Mouse (Mus musculus) embryonic facial prominence, embryonic 11.5 days (tissue): ENCODE results near the gene Fos. TPM values are rescaled to one million over a fixed set of nuclear protein-coding genes. Genes with fewer than 3 reads are reported as not detected.

Experiments
- ATAC-seq: fragments of 200-750 bp; cut with Nextera tagmentation; replicated peaks from 2 replicates; pipeline ENCODE4 v1.8.0; 2017; ENCODE audit warnings: low read depth; ENCODE audit not compliant: insufficient number of reproducible peaks, low FRiP score, low TSS enrichment
- DNase-seq: peaks from one replicate; pipeline ENCODE4 v3.0.0-alpha.2; 2015; ENCODE audit warnings: low spot score
- H3K27ac ChIP-seq: fragments of 300-500 bp; sonication (generic); replicated peaks from 2 replicates; pipeline ENCODE4 v1.5.1; 2014; ENCODE audit warnings: mild to moderate bottlenecking, low read depth, low read length, control low read depth
- H3K27me3 ChIP-seq: fragments of 300-500 bp; sonication (generic); 2 replicates; pipeline ENCODE4 v1.6.1; 2014; ENCODE audit warnings: mild to moderate bottlenecking, low read length, moderate library complexity, mixed read lengths; ENCODE audit not compliant: control insufficient read depth, insufficient read depth
- H3K36me3 ChIP-seq: fragments of 300-500 bp; sonication (generic); replicated peaks from 2 replicates; pipeline ENCODE4 v1.6.1; 2014; ENCODE audit warnings: low read depth, mild to moderate bottlenecking, low read length, moderate library complexity, mixed read lengths; ENCODE audit not compliant: control insufficient read depth, insufficient read depth
- H3K4me1 ChIP-seq: fragments of 300-500 bp; sonication (generic); 2 replicates; pipeline ENCODE4 v1.6.1; 2014; ENCODE audit warnings: low read length, mixed read lengths; ENCODE audit not compliant: control insufficient read depth, insufficient read depth
- H3K4me2 ChIP-seq: fragments of 300-500 bp; sonication (generic); 2 replicates; pipeline ENCODE4 v1.6.1; 2014; ENCODE audit warnings: low read depth, mild to moderate bottlenecking, control low read depth, low read length, moderate library complexity
- H3K4me3 ChIP-seq: fragments of 300-500 bp; sonication (generic); 2 replicates; pipeline ENCODE4 v1.5.1; 2014; ENCODE audit warnings: low read depth, low read length, control low read depth
- H3K9ac ChIP-seq: fragments of 300-500 bp; sonication (generic); replicated peaks from 2 replicates; pipeline ENCODE4 v1.6.1; 2014; ENCODE audit warnings: mild to moderate bottlenecking, control low read depth, low read length
- H3K9me3 ChIP-seq: fragments of 300-500 bp; sonication (generic); replicated peaks from 2 replicates; pipeline ENCODE4 v1.6.1; 2016; ENCODE audit warnings: mild to moderate bottlenecking, low read length, inconsistent platforms, mixed read lengths; ENCODE audit not compliant: control insufficient read depth
- WGBS: fragments of 180-500 bp; shearing (Covaris S2); extraction: QIAGEN DNeasy Blood & Tissue Kit; methylation state at CpG from one replicate; pipeline ENCODE4 v1.1.7; 2014; 5-methylcytosine and 5-hydroxymethylcytosine counted together
- polyA plus RNA-seq: library from polyadenylated mRNA; unstranded; fragments of >200 nt; fragmentation: Nextera tagmentation; extraction: Ambion mirVana; gene quantifications from 2 replicates; pipeline ENCODE4 v1.2.1, GENCODE M21; 2014

The Fos gene
- polyA plus RNA-seq, 1 experiment from 2014 or later, result 1.1 TPM

DNA sequence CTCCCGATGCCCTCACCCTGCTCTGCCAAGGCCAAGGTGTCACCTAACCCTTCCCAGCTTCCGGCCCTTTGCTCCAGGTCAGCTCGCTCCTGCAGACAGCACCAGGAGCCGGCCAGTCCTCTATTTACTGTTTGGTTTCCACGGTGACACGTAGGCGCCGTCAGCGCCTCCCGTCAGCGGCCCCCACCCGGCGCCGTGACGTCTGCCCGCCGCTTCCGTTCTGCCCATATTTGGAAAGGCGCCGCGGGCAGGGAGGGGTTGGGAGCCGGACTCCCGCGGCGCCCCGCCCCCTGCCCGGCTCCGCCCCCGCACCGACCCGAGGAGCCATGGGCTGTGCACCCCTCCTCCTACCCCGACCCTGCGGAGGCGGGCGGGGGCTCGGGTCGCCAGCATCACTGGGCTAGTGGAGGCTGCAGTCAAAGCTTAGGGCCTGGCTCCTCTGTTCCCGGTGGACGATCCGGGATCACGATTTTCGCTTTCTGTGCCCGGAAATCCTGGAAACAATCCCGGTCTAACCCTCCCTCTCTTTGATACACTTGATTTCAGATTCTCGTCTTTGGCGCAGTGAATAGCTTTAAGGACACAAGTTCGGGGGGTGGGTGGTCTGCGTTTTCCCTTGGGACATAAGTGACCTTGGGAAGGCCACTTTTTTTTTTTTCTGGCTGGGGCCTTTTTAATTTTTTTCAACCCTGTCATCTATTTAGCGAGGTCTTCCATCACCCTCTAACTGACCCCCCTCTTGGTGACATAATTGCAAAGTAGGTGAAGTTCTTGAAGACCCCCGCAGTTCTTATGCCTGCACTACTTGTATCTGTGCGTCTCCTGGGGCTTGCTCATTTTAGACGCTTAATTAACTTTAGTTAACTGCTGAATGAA is 12.4 kb downstream of the Fos start:
- H3K9me3 ChIP-seq, result no peaks in the 10 kb centered on the region
- peak overlapping the region; percentile 52 for H3K4me3 ChIP-seq
- WGBS, result under 1% methylated on average over 52 of the region's 52 CpGs
- ATAC-seq, result peak; percentile 93
- H3K36me3 ChIP-seq, result no peaks in the 10 kb centered on the region
- no peaks in the 10 kb centered on the region for H3K27me3 ChIP-seq
- peak; percentile 97 for DNase-seq
- H3K4me2 ChIP-seq, result peak overlapping the region; percentile 66
- no peaks in the 10 kb centered on the region for H3K4me1 ChIP-seq
- no peak overlapping the region for H3K27ac ChIP-seq
- H3K9ac ChIP-seq, result peak overlapping the region; percentile 55

DNA sequence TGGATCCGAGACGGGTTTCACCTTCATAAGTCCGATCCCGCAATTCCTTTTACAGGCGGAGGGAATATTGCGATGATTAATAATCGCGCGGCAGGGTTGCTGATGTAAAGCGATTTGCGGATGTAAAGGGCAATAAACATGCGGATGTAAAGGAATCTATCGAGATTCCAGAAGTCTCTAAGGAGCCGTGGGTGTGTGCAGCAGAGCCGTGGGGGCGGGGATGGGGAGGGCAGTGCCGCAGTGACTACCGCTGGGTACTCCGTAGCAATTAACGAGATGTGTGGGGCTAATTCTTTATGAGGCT is 13.0 kb downstream of the Fos start:
- Histone ChIP-seq H3K4me2 (peak overlapping the region; percentile 66), H3K27ac (no peak overlapping the region), H3K4me3 (peak overlapping the region; percentile 52), H3K9me3 (no peaks in the 10 kb centered on the region), H3K9ac (peak overlapping the region; percentile 28; the same call in 1 of the 2 replicates), H3K36me3 (no peaks in the 10 kb centered on the region), H3K4me1 (no peaks in the 10 kb centered on the region), H3K27me3 (no peaks in the 10 kb centered on the region)
- ATAC-seq (no peak), DNase-seq (peak; percentile 56)
- WGBS, result under 1% methylated on average over 20 of the region's 20 CpGs

DNA sequence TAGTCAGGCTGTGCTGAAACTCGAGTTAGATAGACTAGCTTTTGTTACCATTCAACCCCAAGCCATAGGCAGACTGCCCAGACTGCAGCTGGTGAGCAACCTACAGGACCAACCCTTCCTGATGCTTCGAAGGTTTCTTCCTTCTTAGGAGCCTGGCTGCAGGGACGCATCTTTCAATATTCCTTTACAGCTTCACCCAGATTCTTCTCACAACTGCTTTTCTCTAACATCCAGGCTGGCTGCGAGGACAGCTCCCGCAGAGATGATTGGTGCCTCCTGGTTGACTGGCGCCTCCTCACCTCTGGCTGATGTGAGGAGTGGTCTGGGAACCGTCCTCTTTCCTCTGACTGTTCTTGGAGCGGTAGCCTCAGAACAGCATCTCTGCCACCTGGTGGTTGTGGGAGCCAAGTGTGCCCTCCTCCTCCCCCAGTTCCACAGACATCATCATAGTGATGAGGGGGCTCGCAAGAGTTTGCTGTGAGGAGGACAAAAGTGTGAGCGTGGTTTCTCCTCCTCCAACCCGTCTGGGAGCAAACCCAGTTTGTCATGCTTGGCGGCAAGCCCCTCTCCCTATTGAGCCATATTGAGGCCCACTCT is 14.0 kb downstream of the Fos start:
- Histone ChIP-seq H3K4me3 (no peak overlapping the region), H3K27ac (no peak overlapping the region), H3K27me3 (no peaks in the 10 kb centered on the region), H3K9me3 (no peaks in the 10 kb centered on the region), H3K4me2 (peak overlapping the region; percentile 31), H3K9ac (no peak overlapping the region), H3K36me3 (no peaks in the 10 kb centered on the region), H3K4me1 (no peaks in the 10 kb centered on the region)
- WGBS, result 1% methylated on average over 12 of the region's 12 CpGs
- DNase-seq (peak; percentile 86), ATAC-seq (no peak)

DNA sequence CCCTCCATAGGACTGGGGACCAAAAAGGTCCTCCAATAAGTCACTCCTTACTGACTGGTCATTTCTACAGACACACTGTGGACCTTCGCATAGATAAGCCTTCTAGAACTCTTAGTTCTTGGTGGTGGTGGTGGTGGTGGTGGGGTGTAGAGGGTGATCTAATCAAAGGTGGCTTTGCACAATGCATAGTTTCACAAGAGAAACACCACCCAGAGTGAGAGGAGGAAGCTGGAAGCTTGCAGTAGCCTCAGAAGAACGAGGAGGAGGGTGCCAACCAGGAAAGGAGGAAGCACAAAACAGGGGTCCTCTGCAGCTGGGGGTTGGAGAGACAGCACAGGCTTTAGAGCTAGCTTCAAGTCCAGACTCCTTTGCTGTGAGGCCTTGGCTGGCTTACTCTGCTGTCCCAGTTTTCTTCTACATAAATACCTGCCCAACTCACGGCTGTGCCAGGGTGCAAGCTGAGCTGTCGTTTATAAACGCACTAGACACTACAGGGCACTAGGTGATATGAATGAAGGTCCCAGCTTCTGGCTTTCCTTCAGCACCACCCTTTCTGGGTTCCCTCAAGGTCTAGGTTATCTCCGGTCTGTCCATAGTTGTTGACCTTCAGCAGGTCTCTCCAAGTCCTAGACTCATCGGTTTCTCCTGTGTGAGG is 15.7 kb downstream of the Fos start:
- no peak overlapping the region for H3K4me2 ChIP-seq
- DNase-seq (no peak), ATAC-seq (no peak)
- H3K4me1 ChIP-seq, result no peaks in the 10 kb centered on the region
- 86% methylated on average over 7 of the region's 7 CpGs for WGBS
- H3K9ac ChIP-seq, result no peak overlapping the region
- H3K9me3 ChIP-seq, result no peaks in the 10 kb centered on the region
- no peak overlapping the region for H3K27ac ChIP-seq
- no peaks in the 10 kb centered on the region for H3K36me3 ChIP-seq
- H3K4me3 ChIP-seq, result no peak overlapping the region
- no peaks in the 10 kb centered on the region for H3K27me3 ChIP-seq

DNA sequence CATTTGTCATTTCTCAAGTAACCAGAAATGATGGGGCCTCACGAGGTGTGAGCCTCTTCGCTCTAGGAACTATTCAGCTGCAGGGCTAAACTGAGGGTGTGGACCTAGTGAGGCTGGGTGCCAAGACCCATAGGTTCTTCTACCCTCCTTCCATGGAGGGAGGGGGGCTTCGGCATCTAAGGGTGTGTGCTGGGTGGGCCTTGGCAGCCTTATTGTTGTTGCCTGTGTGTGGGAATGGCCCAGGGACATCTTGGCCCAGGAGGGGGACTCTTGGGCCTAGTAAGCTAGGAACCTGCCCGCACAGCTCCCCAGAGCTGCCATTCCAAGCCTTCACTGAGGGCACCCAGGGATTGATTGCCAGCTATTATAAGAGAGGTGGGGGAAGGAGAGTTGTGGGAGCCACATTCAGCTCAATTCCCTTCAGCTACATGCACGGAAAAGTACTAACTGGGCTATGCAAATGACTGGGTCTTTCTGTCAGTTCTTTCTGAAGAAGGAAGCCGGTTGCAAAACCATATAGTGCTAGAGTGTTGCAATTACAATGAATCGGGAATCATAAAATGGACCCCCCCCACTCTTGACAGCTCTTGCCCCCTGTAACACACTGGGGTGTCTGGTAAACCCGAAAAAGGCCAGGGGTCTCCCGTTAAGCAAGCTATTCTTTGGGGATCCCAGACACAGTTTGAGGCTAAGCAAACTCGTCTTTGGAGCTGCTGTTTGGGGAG is 16.6 kb downstream of the Fos start:
- H3K9ac ChIP-seq, result no peak overlapping the region
- H3K4me3 ChIP-seq, result no peak overlapping the region
- H3K4me1 ChIP-seq, result no peaks in the 10 kb centered on the region
- H3K9me3 ChIP-seq, result no peaks in the 10 kb centered on the region
- ATAC-seq, result no peak
- 71% methylated on average over 10 of the region's 10 CpGs for WGBS
- no peak overlapping the region for H3K4me2 ChIP-seq
- H3K27me3 ChIP-seq, result no peaks in the 10 kb centered on the region
- H3K27ac ChIP-seq, result no peak overlapping the region
- no peaks in the 10 kb centered on the region for H3K36me3 ChIP-seq
- DNase-seq, result no peak

DNA sequence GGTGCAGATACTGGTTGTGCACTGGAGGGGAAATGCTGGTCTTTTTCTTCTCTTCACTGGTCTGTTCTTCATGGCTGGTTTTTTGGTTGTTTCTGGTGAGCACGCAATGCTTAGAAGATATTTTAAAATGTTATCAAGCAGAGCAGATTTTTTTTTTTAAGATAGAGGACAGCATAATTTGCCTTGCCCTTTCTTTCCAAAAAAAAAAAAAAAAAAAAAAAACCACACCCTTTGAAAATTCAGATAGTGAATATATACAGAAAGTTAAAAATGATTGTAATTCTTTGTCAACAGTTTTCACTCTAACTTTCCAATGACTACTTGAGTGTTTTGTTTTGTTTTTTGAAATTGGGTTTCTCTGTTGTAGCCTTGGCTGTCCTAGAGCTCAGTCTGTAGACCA is 17.3 kb downstream of the Fos start:
- no peak overlapping the region for H3K4me3 ChIP-seq
- ATAC-seq, result no peak
- H3K9me3 ChIP-seq, result no peaks in the 10 kb centered on the region
- H3K9ac ChIP-seq, result no peak overlapping the region
- H3K36me3 ChIP-seq, result no peaks in the 10 kb centered on the region
- no peak overlapping the region for H3K4me2 ChIP-seq
- H3K27me3 ChIP-seq, result no peaks in the 10 kb centered on the region
- no peak overlapping the region for H3K27ac ChIP-seq
- 88% methylated on average over 1 of the region's 1 CpGs for WGBS
- no peaks in the 10 kb centered on the region for H3K4me1 ChIP-seq
- DNase-seq, result no peak

DNA sequence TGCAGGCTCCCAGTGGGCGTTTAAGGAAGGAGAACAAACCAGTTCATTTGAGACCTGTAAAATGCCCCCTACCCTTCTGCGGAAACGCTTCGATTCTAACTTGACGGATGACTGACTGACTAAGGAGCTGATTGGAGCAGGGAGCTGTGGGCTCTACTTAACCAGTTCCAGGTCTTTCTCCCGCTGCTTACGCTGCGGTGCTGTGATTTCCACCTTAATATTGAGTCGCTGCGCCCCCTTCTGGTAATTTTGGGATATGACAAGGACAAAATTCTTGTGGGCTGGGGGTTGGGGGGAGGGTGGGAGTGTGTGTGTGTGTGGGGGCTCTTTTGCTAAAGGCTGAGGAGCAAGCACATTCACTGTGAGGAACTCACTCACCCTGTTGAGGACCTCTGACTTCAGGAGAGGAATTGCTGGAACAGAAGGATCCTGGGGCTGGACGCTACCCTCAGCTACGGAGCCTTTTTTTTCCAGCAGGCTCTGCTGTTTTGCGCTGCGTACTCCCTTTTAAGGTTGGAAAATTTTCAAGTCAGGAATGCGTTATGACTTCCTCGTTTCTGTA is 18.5 kb downstream of the Fos start:
- 0 out of 2 replicates have a peak overlapping the region, but pooled peaks have one; percentile 5 for H3K9ac ChIP-seq
- H3K4me3 ChIP-seq, result no peak overlapping the region
- ATAC-seq (peak; percentile 73; the same call in 1 of the 2 replicates), DNase-seq (peak; percentile 96)
- no peaks in the 10 kb centered on the region for H3K4me1 ChIP-seq
- H3K36me3 ChIP-seq, result no peaks in the 10 kb centered on the region
- no peaks in the 10 kb centered on the region for H3K9me3 ChIP-seq
- H3K27me3 ChIP-seq, result no peaks in the 10 kb centered on the region
- WGBS, result 19% methylated on average over 16 of the region's 16 CpGs
- no peak overlapping the region for H3K27ac ChIP-seq
- no peak overlapping the region for H3K4me2 ChIP-seq
